Mouse (Mus musculus): ENCODE results near the gene Stx12. TPM values are rescaled to one million over a fixed set of nuclear protein-coding genes. Genes with fewer than 3 reads are reported as not detected.
"Not testable (repeated sequence)": the region's sequence is repeated elsewhere in the genome, so short reads cannot be mapped to it uniquely, and the experiment has no call there.

Gene Stx12
- total RNA-seq (2014; fragmentation: Nextera tagmentation) (18.9 and 26.4 TPM in 2 replicates), total RNA-seq (2017) (24.7 and 25.4 TPM in 2 replicates)

GRCm38 (mm10) chr4:132884064-132884843 lies at the start of gene Stx12:
TSS of gene Stx12 (minus strand) at chr4:132884509.
- peak; percentile 74 for ATAC-seq (replicated peaks; ENCODE audit: low FRiP score, low TSS enrichment, poor library complexity, severe bottlenecking)

GRCm38 (mm10) chr4:132932752-132933404 lies 48.6 kb upstream of the Stx12 start:
- no peak for ATAC-seq (replicated peaks; ENCODE audit: low FRiP score, low TSS enrichment, poor library complexity, severe bottlenecking)

GRCm38 (mm10) chr4:132930784-132931183 lies 46.5 kb upstream of the Stx12 start:
- ATAC-seq (replicated peaks; ENCODE audit: low FRiP score, low TSS enrichment, poor library complexity, severe bottlenecking), result peak; percentile 79

GRCm38 (mm10) chr4:132926520-132926919 lies 42.2 kb upstream of the Stx12 start:
- ATAC-seq (replicated peaks; ENCODE audit: low FRiP score, low TSS enrichment, poor library complexity, severe bottlenecking), result not testable (repeated sequence)

GRCm38 (mm10) chr4:132922558-132923008 lies 38.3 kb upstream of the Stx12 start, which contains the start of gene Fam76a:
TSS of gene Fam76a (minus strand) at chr4:132922558.
- ATAC-seq (replicated peaks; ENCODE audit: low FRiP score, low TSS enrichment, poor library complexity, severe bottlenecking), result peak; percentile 97

GRCm38 (mm10) chr4:132922061-132922530 lies 37.8 kb upstream of the Stx12 start:
- ATAC-seq (replicated peaks; ENCODE audit: low FRiP score, low TSS enrichment, poor library complexity, severe bottlenecking), result peak; percentile 29; the same call in 1 of the 2 replicates

- ATAC-seq (replicated peaks; ENCODE audit: low FRiP score, low TSS enrichment, poor library complexity, severe bottlenecking), result no peak
Observed at GRCm38 (mm10) chr4:132921488-132921887, 37.2 kb upstream of the Stx12 start.

GRCm38 (mm10) chr4:132920171-132920570 lies 35.9 kb upstream of the Stx12 start:
- no peak for ATAC-seq (replicated peaks; ENCODE audit: low FRiP score, low TSS enrichment, poor library complexity, severe bottlenecking)

- not testable (repeated sequence) for ATAC-seq (replicated peaks; ENCODE audit: low FRiP score, low TSS enrichment, poor library complexity, severe bottlenecking)
Observed at GRCm38 (mm10) chr4:132918493-132918892, 34.2 kb upstream of the Stx12 start.

GRCm38 (mm10) chr4:132912156-132912555 lies 27.8 kb upstream of the Stx12 start:
- ATAC-seq (replicated peaks; ENCODE audit: low FRiP score, low TSS enrichment, poor library complexity, severe bottlenecking), result no peak

GRCm38 (mm10) chr4:132905843-132906360 lies 21.6 kb upstream of the Stx12 start:
- no peak for ATAC-seq (replicated peaks; ENCODE audit: low FRiP score, low TSS enrichment, poor library complexity, severe bottlenecking)

- ATAC-seq (replicated peaks; ENCODE audit: low FRiP score, low TSS enrichment, poor library complexity, severe bottlenecking), result no peak
Observed at GRCm38 (mm10) chr4:132904765-132905309, 20.5 kb upstream of the Stx12 start.

- ATAC-seq (replicated peaks; ENCODE audit: low FRiP score, low TSS enrichment, poor library complexity, severe bottlenecking), result 0 out of 2 replicates have a peak, but pooled peaks have one; percentile 41
Observed at GRCm38 (mm10) chr4:132904071-132904470, 19.8 kb upstream of the Stx12 start.

GRCm38 (mm10) chr4:132898197-132898596 lies 13.9 kb upstream of the Stx12 start:
- ATAC-seq (replicated peaks; ENCODE audit: low FRiP score, low TSS enrichment, poor library complexity, severe bottlenecking), result no peak

- no peak for ATAC-seq (replicated peaks; ENCODE audit: low FRiP score, low TSS enrichment, poor library complexity, severe bottlenecking)
Observed at GRCm38 (mm10) chr4:132894402-132894801, 10.1 kb upstream of the Stx12 start.

- 0 out of 2 replicates have a peak, but pooled peaks have one; percentile 6 for ATAC-seq (replicated peaks; ENCODE audit: low FRiP score, low TSS enrichment, poor library complexity, severe bottlenecking)
Observed at GRCm38 (mm10) chr4:132884844-132885374, 600 bp upstream of the Stx12 start.

GRCm38 (mm10) chr4:132883561-132884063 lies 697 bp downstream of the Stx12 start:
- ATAC-seq (replicated peaks; ENCODE audit: low FRiP score, low TSS enrichment, poor library complexity, severe bottlenecking), result no peak; the same call in 1 of the 2 replicates

GRCm38 (mm10) chr4:132874363-132875097 lies 9.8 kb downstream of the Stx12 start:
- no peak for ATAC-seq (replicated peaks; ENCODE audit: low FRiP score, low TSS enrichment, poor library complexity, severe bottlenecking)

All from megakaryocyte-erythroid progenitor cell, adult 5-6 weeks (primary cell).